ENCODE assay signal across 22 mouse cellular contexts in the genomic region with DNA sequence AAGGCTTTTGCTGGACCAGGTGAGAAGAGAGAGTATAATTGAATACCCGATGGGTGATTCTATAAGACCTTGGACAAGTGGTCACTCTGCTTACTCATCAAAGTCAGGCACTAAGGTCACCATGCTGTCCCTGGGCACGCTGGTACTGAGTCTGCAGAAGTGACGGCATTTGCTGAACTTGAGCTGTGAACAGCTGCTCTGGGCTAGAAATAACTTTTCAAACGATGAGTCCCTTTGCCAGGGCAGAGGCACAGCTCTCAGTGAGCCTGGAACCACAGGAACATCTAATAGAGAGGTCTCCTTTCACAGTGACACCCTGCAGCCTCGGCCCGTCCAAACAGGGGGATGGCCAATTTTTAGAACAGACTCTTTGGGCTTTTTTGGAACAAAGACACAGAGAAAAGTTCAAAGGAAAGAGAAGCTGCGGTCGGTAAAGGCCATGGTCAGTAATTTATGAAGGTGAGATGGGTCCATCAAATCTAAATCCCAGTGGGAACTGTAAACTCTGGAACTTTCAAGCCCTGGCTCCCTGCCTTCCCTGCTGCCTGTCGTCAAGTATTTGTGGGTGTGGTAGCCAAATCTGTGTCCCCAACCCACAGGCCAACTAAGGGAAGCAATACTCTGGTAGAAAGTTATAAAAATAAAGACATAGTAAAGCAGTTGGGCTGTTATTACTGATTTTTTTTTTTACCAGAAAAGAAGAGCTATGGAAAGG. TPM values are rescaled to one million over a fixed set of nuclear protein-coding genes. Genes with fewer than 3 reads are reported as not detected.
DNase-seq lines count a peak whose midpoint lies in the region; ATAC-seq and TF ChIP-seq lines count a peak whose summit lies in the region.
"Had no signal": no experiment of that assay in that cellular context is flagged by ENCODE, and none has a peak within 500 bp of the region (broad histone marks: within the 10 kb centered on the region; RNA-seq: fewer than 3 reads in every experiment).

No protein-coding gene starts in this region.

- no peak for TF ChIP-seq CTCF in layer of hippocampus, adult 2 months (conservative IDR thresholded peaks at IDR 0.05)
- TF ChIP-seq CTCF in thymus, adult 2 months (IDR thresholded peaks at IDR 0.05; ENCODE audit: borderline replicate concordance, control insufficient read depth, extremely low read depth, insufficient read depth, low read length, poor library complexity), result no peak

- no peaks in the 10 kb centered on the region for H3K36me3 ChIP-seq in thymus, adult 2 months (ENCODE audit: control insufficient read depth, insufficient read depth, low read length)
- H3K36me3 ChIP-seq: embryonic facial prominence, embryonic 15.5 days; forebrain, embryonic 10.5 days; hindbrain, embryonic 10.5 days had no signal

- H3K27ac ChIP-seq in layer of hippocampus, adult 2 months, result peak overlapping the region; percentile 64; the same call in 1 of the 2 replicates
- H3K27ac ChIP-seq in thymus, adult 2 months (ENCODE audit: control insufficient read depth, insufficient read depth, low read length), result no peak overlapping the region
- H3K27ac ChIP-seq: embryonic facial prominence, embryonic 15.5 days; forebrain, embryonic 10.5 days; hindbrain, embryonic 10.5 days; hindbrain, postnatal 0 days; stomach, postnatal 0 days had no signal

- no peak for ATAC-seq in erythroid progenitor cell, adult 5-6 weeks (replicated peaks; ENCODE audit: low FRiP score, poor library complexity, severe bottlenecking)
- ATAC-seq: hindbrain, postnatal 0 days; intestine, postnatal 0 days had no signal

- H3K27me3 ChIP-seq in thymus, adult 2 months (ENCODE audit: control insufficient read depth, insufficient read depth, low read length), result no peaks in the 10 kb centered on the region
- H3K27me3 ChIP-seq: embryonic facial prominence, embryonic 15.5 days had no signal

- peak; percentile 65 to 87 for DNase-seq in adrenal gland, adult (ENCODE audit: inconsistent age in 2 of 2, low spot score in 1 of 2)
- DNase-seq in adrenal gland, postnatal 4 days (ENCODE audit: low spot score in 2 of 2), result no peak
- DNase-seq in layer of hippocampus, adult 2 months (ENCODE audit: low spot score in 2 of 2), result no peak
- DNase-seq in layer of hippocampus, postnatal 10 days (ENCODE audit: low spot score in 2 of 2), result no peak
- peak; percentile 31 for DNase-seq in brain, adult 2 months (ENCODE audit: low read depth, low spot score)
- DNase-seq in gastrocnemius, postnatal 36 days, result peak; percentile 46 to 72
- no peak for DNase-seq in thymus, adult 2 months
- DNase-seq: cerebellum, postnatal 25 days; embryo, embryonic 11 days; kidney, postnatal 10 days; layer of hippocampus, adult 9-11 months; lung, adult 18-20 months; lung, postnatal 36 days; right cerebral cortex, postnatal 25 days; thymus, postnatal 36 days had no signal

- intact Hi-C loops in gastrocnemius, postnatal 36 days (cut with DNase I), result loop anchor here (5.0 kb wide), 2 partner anchors 115 to 260 kb away; partner anchors contain the start of gene Cmya5

- no peak for TF ChIP-seq POLR2A in thymus, adult 2 months (IDR thresholded peaks at IDR 0.05; ENCODE audit: control insufficient read depth, extremely low read depth, insufficient read depth, low read length, poor library complexity)

- H3K4me1 ChIP-seq in thymus, adult 2 months (replicated peaks; ENCODE audit: control insufficient read depth, insufficient read depth, low read length), result no peaks in the 10 kb centered on the region
- H3K4me1 ChIP-seq: embryonic facial prominence, embryonic 15.5 days had no signal

- H3K4me3 ChIP-seq in layer of hippocampus, adult 2 months, result no peak overlapping the region
- no peak overlapping the region for H3K4me3 ChIP-seq in thymus, adult 2 months (ENCODE audit: control insufficient read depth, insufficient read depth, low read length)
- H3K4me3 ChIP-seq: embryonic facial prominence, embryonic 15.5 days; forebrain, embryonic 10.5 days; hindbrain, embryonic 10.5 days had no signal

- 85% methylated on average over 9 of the region's 9 CpGs for WGBS in thymus, adult 2 months

RNA-seq across cellular contexts. Expression of gene Mtx3, which starts 37.9 kb away (rescaled TPM):
- 10 to 100 TPM; 30.7 to 34.8 TPM for total RNA-seq in adrenal gland, postnatal 4 days (2021)
- 10 to 100 TPM; 30.2 to 34.4 TPM for total RNA-seq in layer of hippocampus, adult 2 months (2021)
- total RNA-seq in layer of hippocampus, postnatal 10 days (2021), result 10 to 100 TPM; 33.1 to 35.8 TPM
- total RNA-seq in gastrocnemius, postnatal 36 days (2021), result 1 to 10 TPM; 4.1 to 5.4 TPM
- total RNA-seq in erythroid progenitor cell, adult 5-6 weeks (2015; ENCODE audit: low replicate concordance), result 1.1 TPM in 1 of 2 replicates, not detected in the other
- total RNA-seq in erythroid progenitor cell, adult 5-6 weeks (2017; ENCODE audit: low replicate concordance), result 0.90 and 1.5 TPM in 2 replicates
- polyA plus RNA-seq in thymus, adult 2 months (2012; rRNA removed), result 5.4 and 5.7 TPM in 2 replicates

Comparison
In these comparisons a context has a peak if more than half of its experiments do, and no peak if none do; other contexts are left out.
1. DNase-seq: peak in adrenal gland, adult (2 of 2), brain, adult 2 months (single experiment) and gastrocnemius, postnatal 36 days (2 of 2); none in adrenal gland, postnatal 4 days (0 of 2), layer of hippocampus, adult 2 months (0 of 2), layer of hippocampus, postnatal 10 days (0 of 2) and thymus, adult 2 months (single experiment).
2. RNA of gene Mtx3, which starts 37.9 kb away (total RNA-seq): 33.1 to 35.8 TPM in layer of hippocampus, postnatal 10 days, 30.7 to 34.8 TPM in adrenal gland, postnatal 4 days and 30.2 to 34.4 TPM in layer of hippocampus, adult 2 months; 4.1 to 5.4 TPM in gastrocnemius, postnatal 36 days and 0.90 to 1.5 TPM in erythroid progenitor cell, adult 5-6 weeks; every median in the first group is over 4 times any median in the second.